Mouse (Mus musculus): ENCODE data around the gene Gm10283.
"Not testable (repeated sequence)": the region's sequence is repeated elsewhere in the genome, so short reads cannot be mapped to it uniquely, and the experiment has no call there.

Gene Gm10283

DNA sequence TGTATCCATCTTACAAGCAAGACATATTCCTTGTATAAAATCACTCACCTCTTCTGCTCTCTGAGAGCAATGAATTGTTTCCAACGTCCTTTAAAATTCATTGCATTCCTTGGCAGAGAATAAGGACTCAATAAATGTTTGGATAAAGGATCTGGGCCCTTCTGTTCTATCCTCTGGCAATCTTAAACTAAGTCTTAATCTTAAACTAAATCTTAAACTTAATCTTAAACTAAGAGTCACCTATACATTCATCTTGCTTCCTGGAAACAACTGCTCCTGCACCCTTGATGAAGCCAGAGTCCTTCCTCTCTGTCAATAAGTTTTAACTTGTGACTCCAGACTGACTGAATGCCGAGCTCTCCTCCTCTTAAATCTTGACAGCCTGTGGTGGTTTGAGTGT, at the start of gene Gm10283:
Gene Gm10283, minus strand, starts transcription at position 101 of the 400 bp plus-strand sequence.
- DNase-seq (ENCODE audit: low spot score in 2 of 2), result no peak

DNA sequence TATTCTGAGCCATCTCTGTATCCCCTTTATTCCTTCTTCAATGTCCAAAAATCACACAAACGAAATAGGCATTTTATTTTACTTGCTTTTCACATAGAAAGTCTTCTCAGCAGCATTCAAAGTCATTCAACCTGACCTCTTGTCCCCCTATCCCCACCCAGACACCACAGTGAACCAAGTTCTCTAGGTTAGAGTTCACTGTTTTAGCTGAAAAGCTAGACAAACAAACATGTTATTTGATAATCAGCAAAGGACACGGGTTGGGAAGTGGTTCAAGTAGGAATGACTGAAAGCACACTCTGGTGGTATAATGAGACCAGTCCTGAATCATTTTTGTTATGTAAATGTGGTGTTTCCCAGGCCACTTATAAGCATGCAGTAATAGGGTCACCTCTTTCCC, 31.9 kb upstream of the Gm10283 start:
- no peak for DNase-seq (ENCODE audit: low spot score in 2 of 2)

DNA sequence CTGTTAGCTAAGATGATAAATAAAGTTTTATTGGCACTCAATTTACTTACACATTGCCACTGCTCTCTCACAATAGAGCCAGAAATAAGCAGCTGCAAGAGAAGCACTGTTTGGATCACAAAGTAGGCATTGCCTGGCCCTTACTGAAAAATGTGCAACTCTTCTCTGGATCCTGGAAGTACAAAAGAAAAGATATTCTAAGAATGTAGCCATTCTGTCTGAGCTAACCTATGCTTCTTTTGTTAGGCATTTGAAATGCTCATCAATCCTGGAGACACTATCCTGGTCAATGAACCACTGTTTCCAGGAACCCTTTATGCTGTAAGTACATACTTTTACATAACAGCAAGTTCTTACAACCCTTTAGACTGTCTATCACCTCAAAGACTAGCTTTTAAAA, 15.3 kb upstream of the Gm10283 start:
- DNase-seq (ENCODE audit: low spot score in 2 of 2), result no peak

DNA sequence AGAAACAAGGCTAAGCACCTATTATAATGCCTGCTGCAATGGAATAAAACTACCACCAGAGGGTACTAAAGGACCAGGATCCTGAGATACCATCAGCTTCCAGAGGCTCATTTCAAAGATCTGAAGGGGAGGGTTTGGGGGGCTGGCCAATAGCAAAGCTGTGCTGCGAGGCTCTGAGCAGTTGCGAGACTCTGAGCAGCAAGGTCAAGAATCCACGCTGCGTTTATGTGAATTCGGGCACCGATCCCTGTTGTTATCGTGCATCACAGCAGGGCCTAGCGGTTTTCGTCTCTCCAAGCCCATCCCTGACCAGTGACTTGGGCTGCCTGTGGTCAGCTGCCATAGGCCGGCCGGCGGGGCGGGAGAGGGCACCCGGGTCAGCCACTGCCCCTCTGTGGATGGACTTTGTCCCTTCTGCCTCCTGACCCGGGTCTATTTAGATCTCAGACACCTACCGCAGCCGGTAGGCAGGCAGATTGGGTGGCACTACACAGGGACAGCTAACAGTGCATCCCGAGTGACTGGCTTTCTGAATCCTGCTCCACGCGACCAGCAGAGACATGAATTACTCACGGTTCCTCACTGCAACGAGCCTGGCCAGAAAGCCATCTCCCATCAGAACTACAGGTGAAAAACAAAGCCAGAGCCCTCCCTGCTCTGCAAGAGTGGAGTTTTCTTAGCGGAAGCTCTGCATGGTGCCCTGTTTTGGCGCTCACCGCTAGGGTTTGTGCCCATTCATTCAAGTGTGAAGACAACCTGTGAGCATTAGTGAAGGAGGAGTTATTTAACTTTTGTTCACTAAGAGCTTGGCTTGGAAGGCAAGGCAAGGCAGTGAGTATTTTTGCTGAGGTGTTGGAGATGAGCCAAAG, 2.9 kb upstream of the Gm10283 start, which contains the start of gene Aadat:
Gene Aadat, plus strand, starts transcription at position 280 of the 869 bp plus-strand sequence.
- DNase-seq (ENCODE audit: low spot score in 2 of 2), result peak; percentile 65 to 66

DNA sequence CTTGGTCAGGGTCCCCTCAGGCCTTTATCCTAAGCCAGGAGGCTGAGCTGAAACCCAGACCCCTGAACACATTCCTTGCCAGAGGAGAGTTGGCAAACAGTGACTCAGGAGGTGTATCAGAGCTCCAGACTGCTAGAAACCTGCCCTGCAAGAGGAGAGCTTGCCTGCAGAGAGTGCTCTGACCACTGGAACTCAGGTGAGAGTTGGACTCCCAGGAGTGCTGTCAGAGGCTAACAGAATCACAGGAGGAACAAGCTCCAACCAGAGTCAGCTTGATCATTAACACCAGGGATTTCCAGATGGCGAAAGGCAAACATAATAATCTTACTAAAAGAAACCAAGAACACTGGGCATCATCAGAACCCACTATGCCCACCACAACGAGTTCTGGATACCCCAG, 8.0 kb downstream of the Gm10283 start:
- not testable (repeated sequence) for DNase-seq (ENCODE audit: low spot score in 2 of 2)

DNA sequence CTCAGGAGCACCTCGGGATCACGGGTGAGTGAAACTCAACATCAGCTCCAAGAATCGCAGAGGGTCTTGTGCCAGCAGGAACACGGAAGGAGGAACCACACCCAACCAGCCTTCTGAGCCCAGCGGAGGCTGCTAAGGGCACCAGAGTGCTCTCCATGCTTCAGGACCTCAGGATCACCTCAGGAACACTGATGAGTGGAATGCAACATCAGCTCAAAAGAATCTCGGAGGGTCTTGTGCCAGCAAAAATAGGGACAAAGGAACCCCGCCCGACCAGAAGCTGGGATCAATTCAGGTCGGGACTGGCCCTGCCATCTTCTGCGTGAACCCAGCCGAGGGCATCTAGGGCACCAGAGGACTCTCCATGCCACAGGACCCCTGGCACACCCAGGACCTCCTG, 8.4 kb downstream of the Gm10283 start:
- no peak for DNase-seq (ENCODE audit: low spot score in 2 of 2)

DNA sequence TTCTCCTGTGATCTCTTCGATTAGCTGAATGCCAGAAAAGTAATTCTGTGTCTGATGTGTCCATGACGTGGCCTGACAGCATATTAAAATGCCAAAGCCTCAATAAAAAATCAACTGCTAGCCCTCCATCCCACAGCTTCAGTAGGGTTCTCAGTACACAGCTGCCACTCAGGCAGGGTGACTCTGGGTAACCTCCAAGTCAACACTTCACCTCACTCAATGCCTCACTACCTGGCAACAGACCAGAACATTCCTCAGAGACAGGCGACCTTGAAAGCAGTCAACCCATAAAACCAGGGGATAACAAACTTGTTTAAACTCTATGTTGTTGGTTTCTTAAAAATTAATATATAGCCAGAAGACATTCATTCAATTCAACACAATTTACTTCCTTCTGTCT, 10.5 kb downstream of the Gm10283 start:
- DNase-seq (ENCODE audit: low spot score in 2 of 2), result no peak

DNA sequence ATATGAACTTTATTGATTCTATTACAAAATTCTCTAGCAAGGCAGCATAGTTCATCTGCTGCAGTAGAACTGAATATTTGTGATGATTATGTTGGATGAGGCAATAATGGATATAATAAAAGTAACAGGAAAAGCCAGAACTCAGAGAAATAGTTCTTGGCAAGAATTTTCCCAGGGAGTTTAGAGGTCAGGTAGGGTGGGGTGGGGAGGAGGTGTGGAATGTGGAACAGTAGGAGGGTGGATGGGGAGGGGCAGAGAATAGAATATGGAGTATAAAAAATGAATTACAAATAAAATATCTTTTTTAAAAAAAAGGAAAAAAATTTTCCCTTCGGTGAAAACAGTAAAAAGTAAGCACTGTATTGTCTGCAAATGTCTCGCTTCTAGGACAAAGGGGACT, 11.1 kb downstream of the Gm10283 start:
- no peak for DNase-seq (ENCODE audit: low spot score in 2 of 2)

DNA sequence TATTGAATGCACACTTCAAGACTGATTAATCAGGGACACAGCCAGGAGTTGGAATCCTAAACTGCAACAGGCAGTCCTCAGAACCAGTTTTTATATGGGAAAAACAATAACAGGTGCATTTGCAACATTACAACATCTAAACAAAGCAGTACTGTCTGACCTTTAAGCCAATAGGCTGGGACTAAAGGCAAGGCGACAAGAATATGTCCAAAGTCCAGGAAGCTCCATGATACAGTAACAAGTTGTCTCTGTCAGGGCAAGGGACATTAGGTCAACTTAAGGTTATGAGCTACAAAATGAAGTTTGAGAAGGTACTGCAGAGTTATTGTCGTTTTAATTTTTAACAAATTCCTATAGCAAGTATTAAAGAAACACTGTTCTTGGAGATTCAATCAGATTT, 12.9 kb downstream of the Gm10283 start:
- DNase-seq (ENCODE audit: low spot score in 2 of 2), result no peak

DNA sequence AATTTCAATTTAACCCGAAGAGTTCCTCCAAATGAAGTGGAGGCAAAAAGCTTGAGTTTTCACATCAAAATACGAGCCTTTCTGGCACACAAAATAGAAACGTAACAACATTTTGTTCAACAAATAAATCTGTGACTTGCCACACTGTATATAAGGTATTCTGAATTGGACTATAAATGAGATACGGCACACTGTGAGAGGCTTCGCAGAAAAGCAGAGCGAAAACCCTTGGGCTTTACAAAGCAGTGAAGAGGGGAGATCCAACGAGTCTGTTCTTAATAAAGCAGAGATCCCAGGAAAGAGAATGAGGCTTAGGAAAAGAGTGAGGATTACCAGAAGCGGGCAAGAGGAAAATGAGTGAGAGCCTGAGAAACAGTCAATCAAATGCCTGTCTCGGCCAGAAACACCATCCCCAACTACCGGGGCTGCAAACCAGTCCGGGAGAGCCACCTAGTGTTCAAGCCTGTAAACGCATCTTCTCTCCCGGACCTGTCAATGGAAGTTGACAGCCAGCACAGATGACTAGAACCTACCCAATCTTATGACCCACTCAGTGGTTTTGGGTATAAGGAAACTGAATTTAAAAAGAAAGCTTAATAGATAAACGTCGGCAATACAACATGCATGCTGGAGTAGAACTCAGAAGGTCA, 36.2 kb downstream of the Gm10283 start:
- DNase-seq (ENCODE audit: low spot score in 2 of 2), result peak; percentile 30 to 67

DNA sequence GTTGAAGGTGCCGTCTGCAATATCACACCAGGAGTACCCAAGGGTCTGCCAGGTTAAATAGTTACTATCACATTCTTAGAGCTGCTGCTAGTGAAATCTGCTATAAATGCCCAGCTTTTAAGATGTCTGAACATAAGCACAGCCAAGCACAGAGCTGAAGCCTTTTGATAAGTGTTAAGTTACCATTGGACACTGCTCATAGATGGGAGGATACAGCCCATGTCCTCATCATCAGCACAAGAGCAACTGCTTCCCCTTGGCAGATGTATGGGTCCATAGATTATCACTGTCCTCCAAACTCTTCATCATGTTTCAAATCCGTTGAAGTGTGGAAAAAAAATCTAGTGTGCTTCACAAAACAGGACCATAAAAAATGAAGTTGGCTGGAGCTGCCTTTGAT, 53.7 kb downstream of the Gm10283 start:
- no peak for DNase-seq (ENCODE audit: low spot score in 2 of 2)

DNA sequence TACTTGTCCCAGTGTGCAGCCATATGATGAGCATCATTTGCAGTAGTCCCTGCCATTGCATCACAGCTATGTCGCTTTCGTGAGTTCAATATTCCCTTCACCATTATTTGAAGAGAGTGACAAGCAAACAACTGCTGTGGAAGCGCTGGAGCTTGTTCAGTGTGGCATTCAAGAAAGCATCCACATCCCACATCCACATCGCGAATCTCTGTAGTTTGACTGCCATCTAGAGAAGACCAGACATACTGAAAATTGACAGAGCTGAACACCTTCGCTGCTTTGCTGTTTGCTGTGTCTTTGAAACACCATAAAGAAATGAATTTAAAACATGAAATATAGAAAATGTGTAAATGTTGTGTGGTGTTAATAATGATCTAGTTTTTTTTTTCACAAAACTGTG, 58.0 kb downstream of the Gm10283 start:
- peak; percentile 11 to 13 for DNase-seq (ENCODE audit: low spot score in 2 of 2)

DNA sequence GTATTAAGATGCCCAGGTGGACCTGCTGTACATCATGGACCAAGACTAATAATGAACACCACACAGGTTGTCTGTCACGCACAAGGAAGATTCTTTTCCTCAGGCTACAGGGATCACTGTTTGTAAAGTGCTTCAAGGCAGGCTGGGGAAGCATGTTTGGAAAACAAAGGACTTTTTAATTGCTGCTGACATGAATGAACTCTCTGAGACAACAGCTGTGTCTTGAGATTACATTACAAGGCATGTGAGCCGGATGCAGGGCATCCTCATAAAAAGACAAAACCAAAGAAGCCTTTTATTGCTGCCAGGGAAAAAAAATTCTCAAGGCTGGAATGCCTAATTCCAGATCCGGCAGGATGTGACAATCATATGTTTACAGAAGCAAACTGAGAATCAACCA, 64.4 kb downstream of the Gm10283 start:
- no peak for DNase-seq (ENCODE audit: low spot score in 2 of 2)

DNA sequence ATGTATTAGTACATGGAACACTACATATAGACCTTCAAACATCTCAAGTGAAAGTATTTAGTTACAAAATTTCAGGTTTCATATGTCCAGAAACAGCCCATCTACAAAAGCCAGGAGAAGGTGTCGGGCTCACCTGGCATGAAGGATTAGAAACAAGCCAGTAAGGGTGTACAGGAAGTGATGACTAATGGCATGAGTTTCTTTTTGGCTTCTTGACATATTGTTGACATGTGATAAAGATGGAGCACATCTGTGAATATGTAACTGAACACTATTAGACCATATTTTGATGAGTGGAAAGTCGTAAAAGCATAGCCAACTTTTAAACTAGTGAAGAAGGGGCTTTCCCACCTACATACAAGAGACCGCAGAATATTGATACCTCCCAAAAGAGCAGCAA, 66.1 kb downstream of the Gm10283 start:
- no peak for DNase-seq (ENCODE audit: low spot score in 2 of 2)

DNA sequence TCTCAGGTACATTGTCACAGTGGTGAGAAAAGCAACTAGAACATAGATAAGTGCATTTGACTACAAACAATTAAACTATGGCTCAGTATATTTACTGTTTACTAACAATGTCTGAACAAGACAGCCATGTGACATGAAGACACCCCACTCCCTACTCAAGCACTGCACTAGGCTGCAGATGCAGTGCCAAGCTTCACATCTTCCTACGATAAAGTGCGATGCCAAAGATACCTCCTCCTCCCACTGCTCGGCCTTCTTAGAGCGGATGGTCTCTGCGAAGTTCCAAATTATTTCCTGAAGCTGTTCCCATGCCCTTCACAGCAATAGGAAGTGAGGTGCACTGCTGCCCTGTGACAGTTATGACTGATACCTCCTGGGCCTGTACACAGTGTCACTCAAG, 70.3 kb downstream of the Gm10283 start:
- no peak for DNase-seq (ENCODE audit: low spot score in 2 of 2)

DNA sequence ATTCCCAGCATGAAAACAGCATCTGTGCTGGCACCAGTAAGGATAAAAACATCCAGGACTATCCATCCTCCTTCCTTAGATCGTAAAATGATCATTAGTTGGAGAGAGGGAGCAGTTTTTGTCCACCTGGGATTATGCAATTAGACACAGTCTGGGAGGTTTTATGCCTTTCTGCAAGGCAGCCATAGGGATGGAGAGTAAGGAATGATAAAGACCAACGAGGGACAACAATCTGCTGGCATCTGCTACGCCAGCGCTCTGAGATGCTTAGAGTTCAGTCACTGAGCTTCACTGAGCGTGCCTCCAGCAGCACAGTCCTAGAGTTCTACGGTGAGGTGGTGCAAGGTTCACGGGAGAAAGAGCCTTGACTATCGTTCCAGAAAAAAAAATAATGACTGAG, 96.6 kb downstream of the Gm10283 start:
- DNase-seq (ENCODE audit: low spot score in 2 of 2), result no peak

DNA sequence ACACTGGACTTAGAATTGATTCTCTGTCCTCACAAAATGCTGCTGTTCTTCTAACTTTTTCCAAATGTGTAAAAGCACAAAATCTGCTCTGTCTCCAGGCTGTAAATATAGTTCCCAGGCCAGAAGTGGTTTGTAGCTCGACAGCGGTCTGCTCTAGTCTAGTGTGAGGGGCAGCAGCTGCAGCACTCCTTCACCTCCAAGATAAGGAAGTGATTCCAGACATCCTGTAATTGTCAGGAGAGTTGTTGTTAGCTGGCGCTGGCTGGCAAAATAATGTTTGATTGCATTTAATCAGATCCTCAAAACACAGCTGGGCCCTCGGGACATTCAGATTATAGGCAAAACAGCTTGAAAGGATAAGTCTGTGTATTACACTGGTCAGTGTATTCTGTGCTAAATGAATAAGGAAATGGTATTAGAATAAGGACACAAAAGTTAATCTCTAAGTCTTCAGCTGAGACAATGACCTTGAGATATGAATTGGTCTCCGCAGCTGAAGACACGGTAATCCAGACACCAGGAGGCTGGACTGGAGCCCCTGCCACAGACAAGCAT, 97.9 kb downstream of the Gm10283 start:
- DNase-seq (ENCODE audit: low spot score in 2 of 2), result no peak

DNA sequence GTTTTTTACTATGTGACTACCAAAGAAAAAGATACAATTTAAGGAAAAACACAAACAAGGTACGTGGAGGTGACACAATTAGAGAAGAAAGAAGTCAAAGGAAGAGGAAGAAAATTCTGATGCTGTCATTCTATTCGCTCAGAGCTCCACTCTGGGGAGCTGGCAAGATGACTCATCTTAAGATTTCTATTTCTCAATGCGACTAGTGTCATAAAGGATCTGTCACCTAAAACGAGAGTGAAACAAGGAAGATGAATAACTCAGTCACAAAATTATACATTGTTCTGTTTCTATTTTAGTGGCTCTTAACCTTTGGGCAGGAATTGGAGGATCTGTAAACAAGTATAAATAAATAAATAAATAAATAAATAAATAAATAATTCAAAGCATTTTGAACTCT, 109.3 kb downstream of the Gm10283 start:
- no peak for DNase-seq (ENCODE audit: low spot score in 2 of 2)

DNA sequence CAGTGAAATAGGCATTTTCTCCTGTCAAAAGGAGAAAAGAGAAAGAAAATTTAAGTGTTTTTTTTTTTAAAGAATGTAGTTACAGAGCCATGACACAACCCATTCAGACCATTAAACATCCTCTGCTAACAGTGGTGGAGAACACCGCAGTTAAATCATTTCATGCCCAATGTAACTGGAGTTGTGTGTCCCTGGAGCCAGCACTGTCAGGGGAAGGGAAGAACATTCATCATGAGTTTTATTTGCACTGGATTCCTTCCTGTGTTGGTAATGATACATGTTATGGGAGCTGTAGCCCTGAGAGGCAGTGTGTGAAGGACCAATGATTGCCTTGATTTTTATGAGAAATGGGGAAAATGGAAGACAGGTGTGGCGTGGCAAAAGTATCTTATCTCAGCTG, 116.4 kb downstream of the Gm10283 start:
- DNase-seq (ENCODE audit: low spot score in 2 of 2), result no peak
